Mouse (Mus musculus) gastrocnemius, postnatal 10 days (tissue): Measurements from ENCODE around the gene Ppm1j. TPM values are rescaled to one million over a fixed set of nuclear protein-coding genes. Genes with fewer than 3 reads are reported as not detected.
"Not testable (repeated sequence)": the region's sequence is repeated elsewhere in the genome, so short reads cannot be mapped to it uniquely, and the experiment has no call there.

Source experiments
- DNase-seq: peaks from one replicate; pipeline ENCODE4 v3.0.0; 2021; ENCODE audit warnings: mixed read lengths
- total RNA-seq, 2 experiments: library from RNA; stranded (reverse); gene quantifications; 2 replicates each; pipeline ENCODE4 v1.2.3; 2021

Ppm1j gene
- total RNA-seq, 2 experiments from 2014 or later = 31.9 to 32.4 TPM

DNA sequence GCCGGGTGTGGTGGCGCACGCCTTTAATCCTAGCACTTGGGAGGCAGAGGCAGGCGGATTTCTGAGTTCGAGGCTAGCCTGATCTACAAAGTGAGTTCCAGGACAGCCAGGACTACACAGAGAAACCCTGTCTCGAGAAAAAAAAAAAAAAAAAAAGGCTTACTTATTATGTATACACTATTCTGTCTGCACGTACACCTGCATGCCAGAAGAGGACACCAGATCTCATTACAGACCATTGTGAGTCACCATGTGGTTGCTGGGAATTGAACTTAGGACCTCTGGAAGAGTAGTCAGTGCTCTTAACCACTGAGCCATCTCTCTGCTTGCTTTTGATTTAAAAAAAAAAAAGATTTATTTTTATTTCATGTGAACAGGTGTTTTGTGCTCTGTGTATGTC is 32.4 kb downstream of the Ppm1j start:
- DNase-seq = not testable (repeated sequence)

DNA sequence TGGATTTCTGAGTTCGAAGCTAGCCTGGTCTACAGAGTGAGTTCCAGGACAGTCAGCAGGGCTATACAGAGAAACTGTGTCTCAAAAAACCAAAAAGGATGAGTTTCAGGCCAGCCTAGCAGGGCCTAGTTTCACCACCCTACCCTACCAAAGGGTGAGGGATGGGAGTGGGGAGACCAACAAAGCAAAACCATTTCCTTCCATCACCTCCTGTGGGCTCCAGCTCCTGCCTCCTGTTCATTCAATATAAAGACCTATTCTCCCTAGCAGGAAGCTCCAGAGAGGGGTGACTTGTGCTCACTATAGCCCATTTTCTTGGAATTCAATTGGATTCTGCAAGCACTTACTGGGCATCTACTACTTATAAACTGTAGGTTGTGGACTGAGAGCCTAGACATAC is 33.9 kb downstream of the Ppm1j start:
- DNase-seq = no peak

DNA sequence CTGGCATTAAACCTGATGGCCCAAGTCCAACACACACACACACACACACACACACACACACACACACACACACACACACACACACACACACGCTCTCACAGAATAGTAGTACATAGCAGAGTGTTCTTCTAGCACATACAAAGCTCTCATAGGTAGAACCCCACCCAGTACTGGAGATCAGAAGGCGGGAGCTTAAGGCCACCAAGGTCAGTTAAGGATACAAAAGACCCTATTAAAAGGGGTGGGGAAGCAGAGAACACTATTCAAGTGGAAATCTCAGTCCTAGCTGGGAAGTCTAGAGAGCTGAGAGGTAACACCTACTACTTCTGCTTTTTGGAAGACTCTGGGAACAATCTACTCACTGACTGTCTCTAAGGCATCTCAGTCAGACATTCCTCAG is 34.5 kb downstream of the Ppm1j start:
- no peak for DNase-seq

DNA sequence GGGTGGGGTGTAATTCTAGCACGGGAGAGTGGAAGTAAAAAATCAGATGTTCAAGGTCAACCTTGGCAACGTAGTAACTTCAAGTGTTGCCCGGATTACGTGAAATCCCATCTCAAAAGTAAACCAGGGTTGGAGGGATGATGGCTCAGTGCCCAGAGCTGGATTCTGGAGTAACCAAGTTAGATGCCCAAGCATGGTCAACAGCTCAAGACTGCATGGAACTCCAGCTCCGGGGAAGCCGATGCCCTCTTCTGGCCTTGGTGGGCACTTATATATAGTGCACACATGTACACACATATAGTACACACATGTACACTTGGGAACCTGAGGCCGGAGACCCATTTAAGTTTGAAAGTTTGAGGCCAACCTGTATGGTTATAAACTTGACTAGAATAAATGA is 35.3 kb downstream of the Ppm1j start:
- DNase-seq = no peak

DNA sequence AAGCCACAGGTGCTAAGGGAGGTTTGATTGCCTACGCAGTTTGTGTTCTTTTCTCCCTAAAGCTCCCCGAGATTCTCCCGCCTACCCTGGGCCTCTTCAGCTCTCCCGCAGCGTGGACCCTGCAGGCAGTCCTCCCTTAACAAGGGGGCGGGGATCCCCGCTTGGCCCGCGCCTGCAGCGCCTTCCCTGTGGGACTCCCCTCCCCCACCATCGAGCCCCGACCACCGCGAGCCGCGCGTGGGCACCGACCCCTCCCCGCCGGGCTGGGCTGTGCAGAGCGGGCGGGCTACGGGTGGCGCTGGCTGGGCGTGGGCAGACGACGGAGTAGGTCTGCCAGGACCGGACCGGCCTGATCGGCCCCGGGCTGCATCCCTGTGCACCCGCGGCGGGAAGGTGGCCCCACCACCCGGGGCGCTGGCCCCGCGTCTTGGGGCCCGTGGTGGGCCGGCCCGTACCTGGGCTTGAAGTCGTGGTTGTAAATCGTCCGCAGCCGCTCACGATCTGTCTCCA is 36.7 kb downstream of the Ppm1j start:
- peak; percentile 69 for DNase-seq

DNA sequence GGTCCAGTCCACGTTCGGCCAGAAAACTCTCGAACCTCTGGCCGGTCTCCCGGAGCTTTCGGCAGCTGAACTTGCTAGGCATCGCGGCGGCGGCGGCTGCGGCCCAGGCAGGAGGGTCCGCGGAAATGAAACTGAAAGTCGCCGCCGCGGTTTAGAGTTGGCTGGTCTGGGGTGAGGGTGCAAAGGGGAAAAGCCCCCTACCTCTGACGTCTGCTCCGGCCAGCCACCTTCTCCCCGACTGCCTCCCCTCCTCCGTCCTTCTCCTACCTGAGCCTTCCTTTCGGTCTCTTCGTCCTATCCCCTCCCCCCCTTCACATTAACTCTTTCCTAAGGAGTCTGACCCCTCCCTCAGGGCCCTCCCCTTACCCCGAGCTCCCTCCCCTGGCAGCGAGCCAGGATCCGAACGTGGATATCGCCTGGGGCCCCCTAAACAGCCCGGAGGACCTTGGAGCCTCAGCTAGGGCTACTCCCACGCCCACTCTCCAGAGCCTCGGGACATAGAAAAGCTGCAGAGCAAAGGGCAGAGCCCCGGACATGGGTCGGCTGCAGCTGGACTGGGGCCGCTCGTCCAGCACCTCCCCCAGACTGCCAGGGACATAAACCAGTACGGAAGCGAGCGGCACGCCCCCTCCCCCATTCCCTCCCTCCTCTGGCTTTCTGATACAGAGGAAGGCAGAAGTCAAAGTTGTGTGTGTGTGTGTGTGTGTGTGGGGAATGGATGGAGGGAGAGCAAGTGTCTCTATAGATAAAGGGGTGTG is 37.3 kb downstream of the Ppm1j start, which contains the start of gene Mov10:
Gene Mov10, minus strand, starts transcription at position 573 of the 758 bp plus-strand sequence.
- peak; percentile 74 for DNase-seq

- DNase-seq = no peak
These were observed 37.9 kb downstream of the Ppm1j start for GRCm38 (mm10) chr3:104818749-104819134.

DNA sequence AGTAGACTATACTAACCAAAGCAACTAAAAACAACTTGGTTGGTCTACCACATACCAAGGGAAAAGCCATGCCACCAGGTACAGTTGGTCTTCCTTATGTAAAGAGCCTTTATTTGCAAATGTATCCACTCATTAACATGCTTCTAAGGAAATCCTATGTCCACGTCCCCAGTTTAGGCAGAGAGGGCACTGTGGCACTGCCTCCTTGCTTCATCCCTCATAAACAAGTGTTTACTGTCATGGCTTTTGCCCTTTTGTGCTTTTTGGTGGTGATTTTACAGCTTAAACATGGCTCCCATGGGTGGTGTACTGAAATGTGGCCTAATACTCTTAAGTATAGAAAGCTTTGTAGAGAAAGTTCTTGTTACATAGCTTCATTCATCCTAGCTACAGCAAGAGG is 39.6 kb downstream of the Ppm1j start:
- no peak for DNase-seq

- DNase-seq = no peak
These were observed 41.6 kb downstream of the Ppm1j start for GRCm38 (mm10) chr3:104822413-104822812.

Other genes with a start within 250 kb of the Ppm1j start
- gene Slc16a1, start 142.4 kb upstream of the Ppm1j start, total RNA-seq = 10 to 100 TPM; 24.9 to 30.6 TPM
- gene Fam19a3, start 784 bp downstream of the Ppm1j start, total RNA-seq = 1 to 10 TPM; 3.8 TPM
- 100 to 1,000 TPM in 1 of 2 experiments, 10 to 100 TPM in 1; 96.3 to 130 TPM for gene Rhoc, start 7.3 kb downstream of the Ppm1j start, total RNA-seq
- 1 to 10 TPM; 5.5 to 8.7 TPM for gene Mov10, start 37.5 kb downstream of the Ppm1j start, total RNA-seq
- 10 to 100 TPM; 13.8 to 20.8 TPM for gene St7l, start 82.9 kb downstream of the Ppm1j start, total RNA-seq
- gene Capza1, start 83.4 kb downstream of the Ppm1j start, total RNA-seq = 10 to 100 TPM; 38.1 to 42.5 TPM
- 1 to 10 TPM; 1.6 to 1.7 TPM for gene Wnt2b, start 180.9 kb downstream of the Ppm1j start, total RNA-seq